Mouse (Mus musculus) MEL (cell line): ENCODE measurements around the gene Tmem37. TPM values are rescaled to one million over a fixed set of nuclear protein-coding genes. Genes with fewer than 3 reads are reported as not detected.
A peak's percentile ranks its signal among the peaks of the same experiment; 100 is the strongest.

Experiments
- DNase-seq: peaks from one replicate; pipeline ENCODE4 v3.0.0; 2011; ENCODE audit warnings: low read depth, low spot score
- H3K27ac ChIP-seq: 2 replicates; pipeline ENCODE4 v1.5.1; 2012; ENCODE audit warnings: low read depth, mild to moderate bottlenecking, control low read depth, low read length, moderate library complexity; ENCODE audit not compliant: control insufficient read depth
- H3K27me3 ChIP-seq, 2 experiments: fragments of 150-350 bp in 1 of 2; sonication (generic) in 1 of 2; 2 replicates each; pipeline ENCODE4 v1.6.1; 2012; ENCODE audit warnings: low read length in 2 of 2, mild to moderate bottlenecking in 2 of 2, improper control_type of control experiment in 1 of 2, moderate library complexity in 1 of 2; ENCODE audit not compliant: insufficient read depth in 2 of 2, control insufficient read depth in 1 of 2
- H3K36me3 ChIP-seq, 2 experiments: 2 replicates each; pipeline ENCODE4 v1.6.1; 2012 to 2014; ENCODE audit warnings: low read length in 2 of 2, improper control_type of control experiment in 1 of 2, inconsistent platforms in 1 of 2, mild to moderate bottlenecking in 1 of 2; ENCODE audit not compliant: insufficient read depth in 2 of 2, control insufficient read depth in 1 of 2
- H3K4me1 ChIP-seq, 2 experiments: fragments of 150-350 bp in 1 of 2; sonication (generic) in 1 of 2; 2 replicates each; pipeline ENCODE4 v1.6.1; 2012; ENCODE audit warnings: low read length in 2 of 2, improper control_type of control experiment in 1 of 2, mild to moderate bottlenecking in 1 of 2; ENCODE audit not compliant: insufficient read depth in 2 of 2, control insufficient read depth in 1 of 2
- H3K4me3 ChIP-seq, 2 experiments: fragments of 150-350 bp in 1 of 2; sonication (generic) in 1 of 2; 2 replicates each; pipeline ENCODE4 v1.5.1; 2012; ENCODE audit warnings: low read depth in 2 of 2, low read length in 2 of 2, mild to moderate bottlenecking in 2 of 2, moderate library complexity in 2 of 2, control low read depth in 1 of 2, improper control_type of control experiment in 1 of 2; ENCODE audit not compliant: control insufficient read depth in 1 of 2, insufficient read depth in 1 of 2
- H3K79me2 ChIP-seq: 2 replicates; pipeline ENCODE4 v1.6.1; 2012; ENCODE audit warnings: mild to moderate bottlenecking, low read length, moderate library complexity; ENCODE audit not compliant: control insufficient read depth, poor library complexity, insufficient read depth
- H3K9ac ChIP-seq: 2 replicates; pipeline ENCODE4 v1.6.1; 2012; ENCODE audit warnings: low read depth, mild to moderate bottlenecking, control low read depth, low read length, moderate library complexity; ENCODE audit not compliant: control insufficient read depth, poor library complexity, severe bottlenecking
- H3K9me3 ChIP-seq: fragments of 150-350 bp; sonication (generic); replicated peaks from 2 replicates; pipeline ENCODE4 v1.6.1; 2012; ENCODE audit warnings: mild to moderate bottlenecking, low read length, improper control_type of control experiment, moderate library complexity; ENCODE audit not compliant: insufficient read depth
- CHD2 ChIP-seq: IDR thresholded peaks from 2 replicates; pipeline ENCODE4 v1.6.1; 2011; ENCODE audit warnings: low read length, improper control_type of control experiment
- E2F4 ChIP-seq: IDR thresholded peaks from 2 replicates; pipeline ENCODE4 v1.6.1; 2011; ENCODE audit warnings: low read depth, low read length, improper control_type of control experiment, borderline replicate concordance
- ELF1 ChIP-seq: IDR thresholded peaks from 2 replicates; pipeline ENCODE4 v1.6.1; 2014; ENCODE audit warnings: low read depth, mild to moderate bottlenecking, inconsistent platforms, low read length, improper control_type of control experiment, moderate library complexity
- EP300 ChIP-seq, 2 experiments: IDR thresholded peaks; 2 replicates each; pipeline ENCODE4 v1.6.1; 2011; ENCODE audit warnings: improper control_type of control experiment in 2 of 2, low read length in 2 of 2, low read depth in 1 of 2, mild to moderate bottlenecking in 1 of 2
- GATA1 ChIP-seq: IDR thresholded peaks from 2 replicates; pipeline ENCODE4 v1.6.1; 2011; ENCODE audit warnings: low read depth, low read length, improper control_type of control experiment
- KAT2A ChIP-seq: conservative IDR thresholded peaks from 2 replicates; pipeline ENCODE4 v1.6.1; 2012; ENCODE audit warnings: low read depth, low read length, improper control_type of control experiment, inconsistent platforms
- MAFK ChIP-seq: IDR thresholded peaks from 2 replicates; pipeline ENCODE4 v1.6.1; 2011; ENCODE audit warnings: low read depth, mild to moderate bottlenecking, low read length, improper control_type of control experiment, borderline replicate concordance
- MAZ ChIP-seq: IDR thresholded peaks from 2 replicates; pipeline ENCODE4 v1.6.1; 2012; ENCODE audit warnings: low read depth, mild to moderate bottlenecking, inconsistent platforms, low read length, improper control_type of control experiment
- MYB ChIP-seq: IDR thresholded peaks from 2 replicates; pipeline ENCODE4 v1.6.1; 2011; ENCODE audit warnings: mild to moderate bottlenecking, low read depth, low read length, improper control_type of control experiment
- MYC ChIP-seq: IDR thresholded peaks from 2 replicates; pipeline ENCODE4 v1.6.1; 2011; ENCODE audit warnings: low read depth, mild to moderate bottlenecking, low read length, improper control_type of control experiment, moderate library complexity
- NRF1 ChIP-seq: IDR thresholded peaks from 2 replicates; pipeline ENCODE4 v1.6.1; 2014; ENCODE audit warnings: low read depth, mild to moderate bottlenecking, inconsistent platforms, low read length, improper control_type of control experiment, moderate library complexity; ENCODE audit not compliant: poor library complexity, insufficient read depth, severe bottlenecking
- POLR2AphosphoS5 ChIP-seq: IDR thresholded peaks from 2 replicates; pipeline ENCODE4 v1.6.1; 2012; ENCODE audit warnings: low read depth, borderline replicate concordance, mild to moderate bottlenecking, inconsistent platforms, low read length, moderate library complexity, mixed read lengths
- RAD21 ChIP-seq: IDR thresholded peaks from 2 replicates; pipeline ENCODE4 v1.6.1; 2011; ENCODE audit warnings: mild to moderate bottlenecking, low read depth, low read length, improper control_type of control experiment
- SIN3A ChIP-seq: IDR thresholded peaks from 2 replicates; pipeline ENCODE4 v1.6.1; 2012; ENCODE audit warnings: low read length, improper control_type of control experiment, inconsistent platforms
- SMC3 ChIP-seq: IDR thresholded peaks from 2 replicates; pipeline ENCODE4 v1.6.1; 2011; ENCODE audit warnings: low read depth, low read length, improper control_type of control experiment
- TBP ChIP-seq: IDR thresholded peaks from 2 replicates; pipeline ENCODE4 v1.8.0; 2011; ENCODE audit warnings: low read depth, low read length, improper control_type of control experiment
- UBTF ChIP-seq: IDR thresholded peaks from 2 replicates; pipeline ENCODE4 v1.6.1; 2012; ENCODE audit warnings: low read depth, mild to moderate bottlenecking, inconsistent platforms, low read length, improper control_type of control experiment, moderate library complexity, borderline replicate concordance; ENCODE audit not compliant: insufficient read depth
- USF1 ChIP-seq: IDR thresholded peaks from 2 replicates; pipeline ENCODE4 v1.6.1; 2014; ENCODE audit warnings: low read depth, mild to moderate bottlenecking, inconsistent platforms, low read length, improper control_type of control experiment, moderate library complexity
- ZC3H11A ChIP-seq: IDR thresholded peaks from 2 replicates; pipeline ENCODE4 v1.6.1; 2012; ENCODE audit warnings: low read depth, mild to moderate bottlenecking, inconsistent platforms, low read length, improper control_type of control experiment
- ZMIZ1 ChIP-seq: IDR thresholded peaks from 2 replicates; pipeline ENCODE4 v1.6.1; 2012; ENCODE audit warnings: low read depth, mild to moderate bottlenecking, inconsistent platforms, low read length, improper control_type of control experiment, moderate library complexity
- ZNF384 ChIP-seq: IDR thresholded peaks from 2 replicates; pipeline ENCODE4 v1.6.1; 2012; ENCODE audit warnings: low read depth, mild to moderate bottlenecking, inconsistent platforms, low read length, improper control_type of control experiment
- polyA plus RNA-seq, 2 experiments: library from polyadenylated mRNA; stranded (reverse) in 1 of 2; unstranded in 1 of 2; fragments of >175 nt in 1 of 2; fragments of >200 nt in 1 of 2; gene quantifications; 2 replicates each; pipeline versions ENCODE4 v1.2.1 to v1.2.4; 2012; ENCODE audit warnings: low replicate concordance in 2 of 2, low read depth in 1 of 2; ENCODE audit not compliant: insufficient read length in 2 of 2, insufficient read depth in 1 of 2, missing spikeins in 1 of 2
- total RNA-seq: library from RNA; depleted of rRNA; stranded (reverse); fragments of 300-350 nt; gene quantifications from 2 replicates; pipeline ENCODE4 v1.2.3, GENCODE M21; 2012

Tmem37 gene
- total and polyA plus RNA-seq, 3 experiments, result 2.6 to 9.1 TPM; not detected in 1

GRCm38 (mm10) chr1:120082957-120083585, 9.2 kb upstream of the Tmem37 start:
- Histone ChIP-seq H3K4me1 (no peaks in the 10 kb centered on the region), H3K4me3 (no peak overlapping the region), H3K9ac (no peak overlapping the region), H3K27ac (no peak overlapping the region), H3K9me3 (no peaks in the 10 kb centered on the region), H3K36me3 (peaks cover 0 to 3% of the 10 kb centered on the region in 2 experiments; a peak in 1 of 4 replicates), H3K27me3 (no peaks in the 10 kb centered on the region), H3K79me2 (no peaks in the 10 kb centered on the region)
- DNase-seq, result no peak
- TF ChIP-seq MAFK, result no peak
- 0 out of 2 replicates have a peak, but pooled peaks have one; percentile 8 for TF ChIP-seq ZNF384
- TF ChIP-seq USF1, result no peak

- no peak for DNase-seq
- Histone ChIP-seq H3K27me3 (no peaks in the 10 kb centered on the region), H3K4me1 (no peaks in the 10 kb centered on the region), H3K9ac (no peak overlapping the region), H3K9me3 (no peaks in the 10 kb centered on the region), H3K4me3 (no peak overlapping the region), H3K79me2 (no peaks in the 10 kb centered on the region), H3K36me3 (peaks cover 0 to 3% of the 10 kb centered on the region in 2 experiments; a peak in 1 of 4 replicates), H3K27ac (no peak overlapping the region)
- no peak for TF ChIP-seq MAZ
- TF ChIP-seq UBTF, result no peak
- TF ChIP-seq KAT2A, result no peak
- TF ChIP-seq SIN3A, result no peak
- no peak for TF ChIP-seq SMC3
- no peak for TF ChIP-seq NRF1
- TF ChIP-seq MAFK, result no peak
- no peak for TF ChIP-seq POLR2AphosphoS5
- TF ChIP-seq MYB, result no peak
- TF ChIP-seq ZC3H11A, result no peak
- TF ChIP-seq ZNF384, result no peak
- no peak for TF ChIP-seq EP300 (IDR thresholded peaks at IDR 0.05; ENCODE audit: low read depth in 1 of 2, low read length in 2 of 2)
- no peak for TF ChIP-seq GATA1
- no peak for TF ChIP-seq E2F4
- no peak for TF ChIP-seq RAD21
- TF ChIP-seq CHD2, result no peak
- TF ChIP-seq ELF1, result no peak
- no peak for TF ChIP-seq TBP
- TF ChIP-seq ZMIZ1, result no peak
- TF ChIP-seq MYC, result no peak
Observed at GRCm38 (mm10) chr1:120080632-120081031, 6.8 kb upstream of the Tmem37 start.
